Mouse (Mus musculus) stomach, postnatal 0 days (tissue): ENCODE data around the gene Wtip.

ENCODE experiments used
- CTCF ChIP-seq: IDR thresholded peaks from 2 replicates; pipeline ENCODE4 v1.5.1; 2016; ENCODE audit warnings: antibody characterized with exemption, low read depth, mild to moderate bottlenecking, moderate library complexity
- EP300 ChIP-seq: optimal IDR thresholded peaks from 2 replicates; pipeline ENCODE3; 2016; ENCODE audit warnings: antibody characterized with exemption

DNA sequence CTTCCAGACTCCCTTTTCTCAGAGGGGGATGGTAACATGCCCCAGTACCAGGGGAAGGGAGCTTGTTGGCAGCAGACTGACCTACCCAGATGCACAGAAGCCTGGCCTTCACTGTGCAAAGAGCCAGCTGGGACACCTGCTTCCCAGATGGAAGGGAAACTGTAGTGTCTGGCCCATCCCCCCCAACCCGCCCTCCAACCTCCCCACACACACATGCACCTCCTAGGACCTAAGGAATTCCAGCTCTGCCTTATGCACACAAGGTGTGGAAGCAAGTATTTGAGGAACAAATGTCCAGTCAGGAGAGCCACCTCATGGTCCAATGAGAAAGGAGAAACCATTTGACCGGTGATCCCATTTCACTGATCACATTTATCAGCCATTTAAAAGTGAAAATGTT, 1.3 kb upstream of the Wtip start:
- TF ChIP-seq CTCF (no peak), EP300 (no peak)
